Mouse (Mus musculus): Measurements from ENCODE around the gene Lta. TPM values are rescaled to one million over a fixed set of nuclear protein-coding genes. Genes with fewer than 3 reads are reported as not detected.

Lta gene
- total RNA-seq (2022) = under 1 TPM; 0.32 to 0.89 (median 0.67) TPM

GRCm38 (mm10) chr17:35204494-35205379 lies at the start of gene Lta:
Gene Lta (minus strand): TSS chr17:35205351.
- no peak for DNase-seq (ENCODE audit: low spot score in 2 of 2)

DNA sequence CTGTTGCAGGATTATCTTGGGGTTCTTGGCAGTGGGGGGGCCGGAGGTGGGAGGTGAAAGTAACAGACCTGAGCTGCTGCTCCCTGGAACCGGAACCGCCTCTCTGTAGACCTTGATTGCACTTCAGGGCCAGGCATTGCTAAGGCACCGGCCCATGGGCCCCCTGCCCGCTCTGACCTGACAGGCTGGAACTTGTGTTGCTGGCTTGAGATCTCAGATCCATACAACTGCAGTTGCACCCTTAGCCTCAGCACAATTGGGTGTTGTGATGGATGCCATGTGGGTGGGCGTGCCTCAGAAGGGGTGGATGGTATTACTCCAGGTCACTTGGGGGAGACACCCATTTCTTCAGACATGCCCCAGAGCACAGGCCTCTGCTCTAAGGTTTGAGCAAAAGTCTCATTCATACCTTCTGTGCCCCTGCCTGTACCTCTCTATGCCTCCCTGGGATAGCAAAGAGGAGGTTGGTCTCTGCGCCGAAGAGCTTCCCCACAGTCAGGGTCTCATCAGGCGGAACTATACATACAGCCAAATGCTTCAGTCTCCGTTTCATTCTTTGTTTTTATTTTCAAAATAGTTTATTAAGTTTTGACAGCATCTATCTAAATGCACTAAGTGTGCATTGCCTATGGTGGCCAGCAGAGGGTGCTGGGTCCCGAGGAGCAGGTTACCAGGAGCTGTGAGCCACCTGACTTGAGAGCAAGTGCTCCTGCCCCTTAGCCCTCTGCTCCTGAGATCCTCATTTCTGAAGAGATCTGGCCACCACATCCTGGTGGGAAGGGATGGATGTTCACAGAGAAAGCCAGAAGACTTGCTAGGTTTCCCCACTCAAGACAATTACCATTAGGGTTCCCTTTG lies 49.3 kb upstream of the Lta start:
- DNase-seq (ENCODE audit: low spot score in 2 of 2) = no peak

- no peak for DNase-seq (ENCODE audit: low spot score in 2 of 2)
These were observed 48.3 kb upstream of the Lta start for GRCm38 (mm10) chr17:35253293-35254093.

GRCm38 (mm10) chr17:35252619-35253292 lies 47.6 kb upstream of the Lta start:
- DNase-seq (ENCODE audit: low spot score in 2 of 2) = no peak

GRCm38 (mm10) chr17:35251981-35252380 lies 46.8 kb upstream of the Lta start:
- DNase-seq (ENCODE audit: low spot score in 2 of 2) = no peak

DNA sequence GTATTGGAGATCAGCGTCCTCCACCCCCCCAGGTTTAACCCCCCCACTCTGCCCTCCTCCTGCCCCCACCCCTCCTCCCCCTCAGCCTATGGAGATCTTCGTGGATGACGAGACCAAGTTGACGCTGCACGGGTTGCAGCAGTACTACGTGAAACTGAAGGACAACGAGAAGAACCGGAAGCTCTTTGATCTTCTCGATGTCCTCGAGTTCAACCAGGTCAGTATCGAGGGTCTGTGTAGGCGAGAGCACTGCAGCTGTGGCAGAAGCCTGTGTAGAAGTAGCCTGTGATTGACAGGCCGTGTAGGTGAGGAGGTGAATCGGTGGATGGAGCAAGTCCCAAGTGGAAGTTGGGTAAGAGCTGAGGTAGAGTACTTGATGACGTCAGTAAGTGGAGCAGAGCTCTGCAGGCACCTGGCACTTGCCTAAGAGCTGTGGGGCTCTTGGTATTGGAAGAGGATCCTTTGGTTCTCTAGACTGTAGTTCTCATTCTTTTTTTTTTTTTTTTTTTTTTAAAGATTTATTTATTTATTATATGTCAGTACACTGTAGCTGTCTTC lies 46.1 kb upstream of the Lta start:
- no peak for DNase-seq (ENCODE audit: low spot score in 2 of 2)

GRCm38 (mm10) chr17:35250348-35251120 lies 45.4 kb upstream of the Lta start:
- no peak for DNase-seq (ENCODE audit: low spot score in 2 of 2)

DNA sequence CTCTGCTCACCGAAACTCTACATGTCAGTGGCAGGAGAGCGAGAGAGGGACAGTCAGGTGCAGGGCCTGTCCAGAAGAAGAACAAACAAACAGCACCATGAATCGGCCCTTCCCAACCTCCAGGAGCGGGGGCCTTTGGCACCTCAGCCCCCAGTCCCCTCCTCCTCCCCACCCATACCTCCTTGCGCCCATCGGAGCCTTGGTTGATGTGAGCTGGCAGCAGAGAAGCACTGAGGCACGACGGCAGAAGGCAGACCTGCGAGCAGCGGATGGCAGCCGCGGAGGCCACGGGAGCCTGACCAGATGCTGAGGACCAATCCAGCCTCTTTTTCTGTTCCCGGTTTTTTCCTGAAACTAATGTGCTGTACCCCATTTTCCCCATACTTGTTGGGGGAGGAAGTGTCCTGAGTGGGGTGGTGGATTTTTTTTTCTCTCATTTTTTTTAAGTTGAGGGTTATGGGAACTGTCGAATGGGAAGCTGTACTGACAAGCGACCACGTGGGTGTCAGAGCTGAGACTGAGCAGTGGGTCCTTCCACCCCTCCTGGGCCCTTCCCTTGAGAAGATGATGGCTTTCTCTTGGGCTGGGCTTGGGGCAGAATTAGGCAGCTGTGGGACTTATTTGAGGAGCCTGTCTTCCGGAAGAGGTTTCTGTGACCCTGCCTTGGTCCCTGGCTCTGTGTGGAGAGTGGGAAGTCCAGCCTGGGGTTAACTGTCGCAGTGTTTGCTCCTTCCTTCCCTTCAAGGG lies 44.5 kb upstream of the Lta start:
- no peak for DNase-seq (ENCODE audit: low spot score in 2 of 2)

DNA sequence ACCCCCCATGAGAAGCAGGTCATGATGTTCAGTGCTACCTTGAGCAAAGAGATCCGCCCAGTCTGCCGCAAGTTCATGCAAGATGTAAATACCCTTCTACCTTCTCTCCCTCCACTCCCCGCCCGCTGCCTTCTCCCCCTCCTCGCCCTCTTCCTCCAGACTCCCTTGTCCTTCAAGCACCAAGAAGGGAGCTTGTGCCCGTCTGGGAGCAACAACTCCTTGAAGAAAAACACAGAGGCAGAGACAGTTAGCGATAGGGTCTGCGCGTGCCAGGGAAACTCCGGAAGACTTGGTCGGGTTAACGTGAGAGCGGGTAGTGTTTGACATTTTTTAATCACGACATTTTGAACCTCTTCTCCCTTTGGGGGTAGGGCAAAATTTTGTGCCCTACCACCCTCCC lies 43.8 kb upstream of the Lta start:
- no peak for DNase-seq (ENCODE audit: low spot score in 2 of 2)

GRCm38 (mm10) chr17:35247144-35247543 lies 42.0 kb upstream of the Lta start:
- DNase-seq (ENCODE audit: low spot score in 2 of 2) = no peak

DNA sequence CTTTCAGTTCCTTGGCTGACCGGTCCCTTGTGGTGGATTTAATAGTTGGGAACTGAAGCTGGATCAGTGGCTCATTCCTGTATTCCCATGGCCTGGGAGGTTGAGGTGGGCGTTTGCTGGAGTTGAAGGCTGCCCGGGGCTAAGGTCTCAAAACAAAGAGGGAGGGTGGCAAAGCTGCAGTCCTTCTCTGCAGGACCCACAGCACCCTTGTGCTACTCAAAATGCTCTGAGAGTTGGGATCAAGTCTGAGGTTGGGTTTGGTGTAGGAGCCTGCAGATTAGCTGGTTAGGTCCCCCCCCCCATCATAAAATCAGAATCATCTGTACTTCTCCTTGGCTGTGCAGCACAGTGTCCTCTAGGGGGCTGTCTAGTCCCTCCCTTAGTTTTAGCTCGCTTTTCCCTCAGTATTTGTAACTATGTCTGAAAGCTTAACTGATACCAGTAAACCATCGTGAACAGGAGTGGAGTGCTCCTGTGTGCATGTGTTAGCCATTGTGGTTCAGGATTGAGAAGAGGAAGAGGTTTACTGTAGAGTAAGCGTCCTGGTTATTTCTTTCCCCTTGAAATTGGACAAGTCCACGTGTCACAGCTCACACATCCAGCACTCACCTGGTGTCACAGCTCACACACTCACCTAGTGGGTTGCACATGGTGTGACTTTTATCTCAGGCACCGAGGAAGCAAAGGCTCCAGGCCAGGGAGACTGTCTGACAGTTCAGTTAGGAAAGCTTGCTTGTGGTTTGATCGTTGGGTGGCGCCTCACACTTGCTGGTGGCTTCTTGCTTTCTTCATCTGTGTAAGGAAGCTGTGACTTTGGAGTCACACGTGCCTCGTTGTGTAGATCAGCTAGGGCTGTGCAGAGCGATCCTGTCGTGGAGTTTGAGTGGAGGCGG lies 40.8 kb upstream of the Lta start:
- no peak for DNase-seq (ENCODE audit: low spot score in 2 of 2)

DNA sequence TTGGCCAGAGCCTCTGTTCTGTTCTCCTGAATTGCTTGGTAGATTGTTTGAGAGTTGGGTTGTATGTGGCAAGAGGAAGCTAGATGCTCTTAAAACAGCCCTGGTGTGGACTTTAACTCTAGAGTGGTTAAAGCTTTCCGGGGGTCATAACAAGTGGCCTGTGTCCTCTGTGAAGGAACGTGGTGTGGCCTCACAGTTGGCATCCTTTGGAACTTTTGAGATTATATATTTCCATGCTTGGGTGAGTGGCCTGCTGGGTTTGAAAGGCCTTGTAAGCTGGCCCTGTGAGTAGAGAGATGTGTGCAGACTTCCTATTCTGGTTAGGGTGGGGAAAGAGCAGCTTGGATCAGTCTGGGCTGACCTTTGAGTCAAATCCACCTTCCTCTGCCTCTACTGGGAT lies 39.8 kb upstream of the Lta start:
- DNase-seq (ENCODE audit: low spot score in 2 of 2) = no peak

DNA sequence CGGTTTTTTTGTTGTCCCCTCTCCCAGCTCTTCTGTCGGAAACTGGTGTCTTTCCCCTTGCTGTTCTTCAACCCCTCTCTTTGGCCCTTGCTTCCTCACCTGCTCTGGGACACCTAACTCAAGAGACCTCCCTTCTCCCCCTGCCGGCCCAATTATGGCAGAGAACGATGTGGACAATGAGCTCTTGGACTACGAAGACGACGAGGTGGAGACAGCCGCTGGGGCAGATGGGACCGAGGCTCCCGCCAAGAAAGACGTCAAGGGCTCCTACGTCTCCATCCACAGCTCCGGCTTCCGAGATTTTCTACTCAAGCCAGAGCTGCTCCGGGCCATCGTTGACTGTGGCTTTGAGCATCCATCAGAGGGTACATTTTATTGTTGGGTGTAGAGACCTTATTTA lies 37.9 kb upstream of the Lta start:
- no peak for DNase-seq (ENCODE audit: low spot score in 2 of 2)

- DNase-seq (ENCODE audit: low spot score in 2 of 2) = peak in 1 of 2 experiments; percentile 69
These were observed 37.1 kb upstream of the Lta start for GRCm38 (mm10) chr17:35242015-35242941.

GRCm38 (mm10) chr17:35241305-35242014 lies 36.3 kb upstream of the Lta start, which contains the start of gene Ddx39b:
Gene Ddx39b (plus strand): TSS chr17:35241746.
- peak; percentile 94 to 97 for DNase-seq (ENCODE audit: low spot score in 2 of 2)

All from layer of hippocampus, adult 8-10 months (tissue).